Mouse (Mus musculus) limb, embryonic 15.5 days (tissue): ENCODE measurements at regions not wholly inside any gene's neighbourhood (a gene's known extent, or its start where the extent isn't known, plus 50 kb on each side); places are given as distances from the start of the nearest gene placed in this dataset.

Experiments
- ATAC-seq: fragments of 200-750 bp; cut with Nextera tagmentation; 2 replicates; pipeline ENCODE4 v1.8.0; 2017; ENCODE audit warnings: low read depth, moderate TSS enrichment; ENCODE audit not compliant: insufficient number of reproducible peaks, low FRiP score, low TSS enrichment
- H3K27ac ChIP-seq: fragments of 300-500 bp; sonication (generic); 2 replicates; pipeline ENCODE4 v1.5.1; 2015; ENCODE audit warnings: moderate library complexity, mild to moderate bottlenecking, inconsistent platforms
- H3K27me3 ChIP-seq: fragments of 300-500 bp; sonication (generic); 2 replicates; pipeline ENCODE4 v1.6.1; 2015; ENCODE audit warnings: inconsistent platforms
- H3K36me3 ChIP-seq: fragments of 300-500 bp; sonication (generic); 2 replicates; pipeline ENCODE4 v1.6.1; 2015; ENCODE audit warnings: inconsistent platforms
- H3K4me1 ChIP-seq: fragments of 300-500 bp; sonication (generic); 2 replicates; pipeline ENCODE4 v1.6.1; 2015; ENCODE audit warnings: inconsistent platforms
- H3K4me2 ChIP-seq: fragments of 300-500 bp; sonication (generic); 2 replicates; pipeline ENCODE4 v1.6.1; 2015; ENCODE audit warnings: mild to moderate bottlenecking, inconsistent platforms
- H3K4me3 ChIP-seq: fragments of 300-500 bp; sonication (generic); 2 replicates; pipeline ENCODE4 v1.5.1; 2015; ENCODE audit warnings: mild to moderate bottlenecking, inconsistent platforms
- H3K9ac ChIP-seq: fragments of 300-500 bp; sonication (generic); 2 replicates; pipeline ENCODE4 v1.6.1; 2015; ENCODE audit warnings: inconsistent platforms
- H3K9me3 ChIP-seq: fragments of 300-500 bp; sonication (generic); 2 replicates; pipeline ENCODE4 v1.6.1; 2016; ENCODE audit warnings: inconsistent platforms
- WGBS: fragments of 180-500 bp; shearing (Covaris S2); methylation state at CpG from one replicate; pipeline ENCODE4 v1.1.7; 2015; 5-methylcytosine and 5-hydroxymethylcytosine counted together

DNA sequence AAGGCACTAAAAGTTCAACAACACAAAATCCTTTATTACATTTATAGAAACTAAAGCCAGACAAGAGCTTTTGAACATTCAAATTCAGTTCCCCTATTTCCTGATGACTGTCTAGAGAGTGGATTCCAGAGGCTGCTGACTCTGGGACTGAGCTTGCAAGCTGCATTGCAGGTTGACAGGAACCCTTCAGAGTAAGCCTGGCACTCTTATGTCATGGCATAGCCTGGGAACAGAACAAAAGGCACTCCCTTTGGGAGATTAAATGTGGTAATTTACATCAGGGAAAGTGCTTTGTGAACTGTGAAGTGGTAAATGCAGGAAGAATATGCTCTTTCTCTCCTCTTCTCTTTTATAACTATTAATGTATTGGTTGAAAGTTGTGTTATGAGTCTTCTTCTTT is 847.3 kb downstream of the Bcl11a start:
- no peak overlapping the region for H3K4me2 ChIP-seq
- H3K27me3 ChIP-seq: no peaks in the 10 kb centered on the region
- H3K4me1 ChIP-seq: no peaks in the 10 kb centered on the region
- H3K9me3 ChIP-seq: no peaks in the 10 kb centered on the region
- H3K4me3 ChIP-seq: no peak overlapping the region
- H3K36me3 ChIP-seq: no peaks in the 10 kb centered on the region
- H3K27ac ChIP-seq: no peak overlapping the region
- no peak for ATAC-seq
- no peak overlapping the region for H3K9ac ChIP-seq

DNA sequence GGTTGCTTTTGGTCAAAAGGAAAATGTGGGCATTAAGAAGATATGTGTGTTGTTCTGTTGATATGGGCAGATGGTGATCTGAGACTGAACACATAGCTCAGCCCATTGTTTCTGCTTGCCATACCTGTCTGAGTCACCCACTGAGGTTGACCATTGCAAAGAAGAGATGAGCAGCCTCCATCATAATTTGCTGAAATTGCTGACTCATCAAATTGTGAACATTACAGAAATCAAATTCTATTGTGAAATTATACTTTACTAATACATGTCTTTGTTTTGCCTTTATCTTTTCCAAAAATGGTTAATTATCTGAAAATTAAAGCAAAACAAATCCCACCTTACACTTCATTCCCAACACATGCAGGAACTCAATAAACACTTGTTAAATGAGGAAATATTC is 865.8 kb downstream of the Bcl11a start:
- Histone ChIP-seq H3K36me3 (no peaks in the 10 kb centered on the region), H3K27me3 (no peaks in the 10 kb centered on the region), H3K4me3 (no peak overlapping the region), H3K27ac (no peak overlapping the region), H3K4me2 (no peak overlapping the region), H3K4me1 (no peaks in the 10 kb centered on the region), H3K9me3 (no peaks in the 10 kb centered on the region), H3K9ac (no peak overlapping the region)
- ATAC-seq: no peak

DNA sequence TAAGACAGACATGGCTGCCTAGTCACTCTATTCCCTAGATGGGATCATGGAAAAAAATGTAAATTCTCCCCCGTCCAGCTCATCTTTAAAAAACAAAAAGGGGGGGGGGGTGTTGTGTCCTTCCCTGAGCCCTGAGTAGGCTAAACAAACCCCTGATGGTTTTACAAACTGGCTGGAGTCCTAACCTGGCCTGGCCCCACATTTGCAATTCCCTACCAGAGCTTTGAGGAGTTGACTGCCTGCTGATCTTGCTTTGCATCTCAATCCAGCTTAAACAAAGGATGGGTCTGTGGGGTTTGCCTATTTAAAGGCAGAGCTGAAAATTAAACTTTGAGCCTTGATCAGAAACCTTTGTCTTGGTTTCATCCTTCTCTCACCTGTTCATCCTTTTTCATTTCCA is 873.3 kb downstream of the Bcl11a start:
- ATAC-seq: no peak
- no peak overlapping the region for H3K4me2 ChIP-seq
- H3K9me3 ChIP-seq: no peaks in the 10 kb centered on the region
- no peaks in the 10 kb centered on the region for H3K4me1 ChIP-seq
- H3K27me3 ChIP-seq: no peaks in the 10 kb centered on the region
- H3K36me3 ChIP-seq: no peaks in the 10 kb centered on the region
- no peak overlapping the region for H3K9ac ChIP-seq
- no peak overlapping the region for H3K4me3 ChIP-seq
- H3K27ac ChIP-seq: no peak overlapping the region
- 95% methylated on average over 1 of the region's 1 CpGs for WGBS

DNA sequence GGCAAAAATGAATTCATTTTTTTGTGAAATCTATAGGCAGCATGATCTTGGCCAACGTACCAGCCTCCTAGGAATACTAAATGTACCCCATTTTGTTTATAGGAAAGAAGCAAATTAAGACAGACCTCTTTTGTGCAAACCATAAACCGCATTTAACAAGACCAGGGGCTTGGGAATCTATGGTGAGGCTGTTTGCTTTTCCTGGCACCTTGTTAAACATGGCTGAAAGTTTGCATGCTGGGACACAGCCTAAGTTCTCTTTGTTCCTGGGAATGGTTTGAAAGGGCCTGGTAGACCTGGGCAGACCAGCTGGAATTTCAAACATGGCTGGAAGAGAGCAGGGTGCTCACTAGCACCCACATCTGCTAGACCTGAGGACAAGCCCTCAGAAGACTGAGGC is 894.5 kb downstream of the Bcl11a start:
- no peaks in the 10 kb centered on the region for H3K9me3 ChIP-seq
- 39% methylated on average over 2 of the region's 2 CpGs for WGBS
- no peaks in the 10 kb centered on the region for H3K27me3 ChIP-seq
- H3K4me3 ChIP-seq: no peak overlapping the region
- H3K27ac ChIP-seq: no peak overlapping the region
- no peaks in the 10 kb centered on the region for H3K36me3 ChIP-seq
- no peak overlapping the region for H3K9ac ChIP-seq
- no peak overlapping the region for H3K4me2 ChIP-seq
- ATAC-seq: no peak
- H3K4me1 ChIP-seq: no peaks in the 10 kb centered on the region

DNA sequence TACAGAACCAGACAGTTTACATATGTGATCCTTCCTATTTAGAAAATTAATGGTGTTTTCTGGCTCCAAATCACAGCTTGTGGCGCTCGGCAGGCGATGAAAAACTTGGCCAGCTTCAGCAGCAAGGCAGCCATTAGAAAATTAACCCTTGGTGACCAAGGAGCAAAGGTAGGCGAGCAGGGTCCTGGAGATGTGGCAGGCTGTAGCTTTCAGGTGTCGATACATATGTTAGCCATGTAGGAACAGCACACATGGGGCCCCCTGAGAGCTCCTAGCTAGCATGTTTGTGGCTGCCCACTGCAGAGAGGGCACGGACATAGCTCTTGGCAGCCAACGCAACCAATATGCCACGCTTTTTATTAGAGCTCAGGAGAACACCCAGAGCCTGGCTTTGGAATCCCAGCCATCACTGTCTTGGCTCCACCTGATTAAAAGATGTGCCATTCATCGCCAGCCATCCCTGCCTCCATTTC is 902.4 kb downstream of the Bcl11a start:
- Histone ChIP-seq H3K27me3 (no peaks in the 10 kb centered on the region), H3K9ac (no peak overlapping the region), H3K27ac (no peak overlapping the region), H3K4me3 (peak overlapping the region; percentile 19; the same call in 1 of the 2 replicates), H3K9me3 (no peaks in the 10 kb centered on the region), H3K36me3 (no peaks in the 10 kb centered on the region), H3K4me1 (peaks cover 15% of the 10 kb centered on the region), H3K4me2 (peak overlapping the region; percentile 41)
- no peak for ATAC-seq
- WGBS: 25% methylated on average over 9 of the region's 9 CpGs

DNA sequence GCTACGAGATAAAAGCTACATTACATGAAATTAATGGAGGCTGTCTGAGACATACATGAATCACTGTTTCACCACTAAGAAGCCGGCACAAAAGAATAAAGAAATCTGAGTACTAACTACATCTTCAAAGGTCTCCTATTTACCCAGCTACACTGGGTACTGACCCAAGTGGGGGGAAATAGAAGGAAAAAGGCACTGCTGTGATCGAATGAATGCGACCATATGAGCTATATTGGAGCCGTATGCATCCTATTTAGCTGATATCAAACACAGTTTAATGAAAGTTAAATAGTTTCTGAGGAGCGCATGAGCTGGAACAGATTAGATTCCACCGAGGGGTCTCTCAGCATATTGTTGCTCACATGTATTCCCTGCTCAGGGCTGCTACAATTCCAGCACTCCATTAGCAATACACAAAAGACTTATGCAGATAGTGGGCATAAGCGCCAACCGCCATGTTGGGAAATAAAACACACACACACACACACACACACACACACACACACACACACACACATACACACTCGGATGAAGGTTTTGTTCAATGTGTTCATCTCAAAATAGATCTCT is 905.3 kb downstream of the Bcl11a start:
- Histone ChIP-seq H3K27me3 (no peaks in the 10 kb centered on the region), H3K4me1 (peaks cover 17% of the 10 kb centered on the region), H3K4me3 (no peak overlapping the region), H3K4me2 (no peak overlapping the region), H3K9ac (no peak overlapping the region), H3K9me3 (no peaks in the 10 kb centered on the region), H3K36me3 (no peaks in the 10 kb centered on the region), H3K27ac (no peak overlapping the region)
- WGBS: 54% methylated on average over 10 of the region's 10 CpGs
- no peak for ATAC-seq

DNA sequence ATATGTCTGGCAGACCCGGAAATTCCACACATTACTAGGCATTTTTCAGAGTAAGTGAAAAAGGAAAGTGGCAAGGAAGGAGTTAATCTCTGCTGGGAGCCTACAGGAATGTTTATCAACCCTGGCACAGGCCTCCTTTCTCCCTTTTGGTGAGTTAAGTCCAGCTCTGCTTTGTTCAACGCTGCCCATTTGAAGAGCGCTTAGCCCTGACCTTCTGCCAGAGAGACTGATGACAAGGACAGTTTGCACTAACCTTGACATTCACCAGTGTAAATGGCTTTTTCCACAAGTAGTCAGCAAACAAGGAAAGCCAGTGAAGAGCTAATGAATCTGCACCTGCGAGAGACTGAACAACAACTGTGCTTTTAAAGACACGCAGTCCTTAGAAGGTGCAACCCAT is 927.6 kb downstream of the Bcl11a start:
- H3K36me3 ChIP-seq: no peaks in the 10 kb centered on the region
- H3K27me3 ChIP-seq: no peaks in the 10 kb centered on the region
- H3K4me3 ChIP-seq: no peak overlapping the region
- H3K4me1 ChIP-seq: no peaks in the 10 kb centered on the region
- H3K27ac ChIP-seq: no peak overlapping the region
- H3K9me3 ChIP-seq: no peaks in the 10 kb centered on the region
- H3K9ac ChIP-seq: no peak overlapping the region
- H3K4me2 ChIP-seq: no peak overlapping the region
- 36% methylated on average over 5 of the region's 5 CpGs for WGBS
- no peak for ATAC-seq

DNA sequence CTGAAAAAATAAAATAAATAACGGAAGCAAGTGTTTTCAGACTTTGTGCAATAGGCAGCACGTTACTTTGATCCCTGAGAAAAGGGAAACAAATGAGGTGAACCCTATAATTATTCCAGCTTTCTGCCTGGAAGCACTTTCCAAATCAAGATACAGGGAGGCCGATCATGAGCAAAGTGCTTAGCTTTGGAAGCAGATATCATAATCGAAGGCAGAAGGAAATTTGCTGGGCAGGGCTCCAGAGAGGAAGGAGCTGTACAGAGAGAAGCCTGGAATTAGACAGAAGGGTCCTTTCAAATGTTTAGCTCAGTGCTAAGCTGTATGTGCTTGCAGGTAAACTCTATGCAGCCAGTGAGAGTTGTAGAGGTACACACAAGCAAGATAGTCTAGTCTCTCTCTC is 948.9 kb downstream of the Bcl11a start:
- H3K4me3 ChIP-seq: no peak overlapping the region
- ATAC-seq: no peak
- no peaks in the 10 kb centered on the region for H3K4me1 ChIP-seq
- no peaks in the 10 kb centered on the region for H3K9me3 ChIP-seq
- no peak overlapping the region for H3K9ac ChIP-seq
- 16% methylated on average over 4 of the region's 4 CpGs for WGBS
- no peaks in the 10 kb centered on the region for H3K36me3 ChIP-seq
- H3K27ac ChIP-seq: no peak overlapping the region
- no peak overlapping the region for H3K4me2 ChIP-seq
- no peaks in the 10 kb centered on the region for H3K27me3 ChIP-seq

DNA sequence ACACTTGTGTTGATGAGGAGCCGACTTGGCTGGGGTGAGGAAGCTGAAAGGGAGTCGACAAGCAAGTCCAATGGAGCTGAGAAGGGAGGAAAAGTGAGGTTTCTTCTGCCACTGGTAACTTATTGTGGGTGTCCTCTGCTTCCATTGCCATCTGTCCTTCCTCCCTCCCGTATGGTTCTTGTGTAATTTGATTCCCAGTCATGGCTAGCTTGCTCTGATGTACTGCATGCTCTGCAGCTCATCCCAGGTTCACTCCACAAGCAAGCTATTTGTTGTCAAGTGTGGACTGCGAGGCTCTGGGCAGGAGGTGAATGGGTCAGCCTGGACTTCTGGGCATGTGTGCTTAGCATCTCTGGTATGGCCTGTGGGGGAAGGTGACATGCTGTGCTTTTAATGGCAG is 963.1 kb downstream of the Bcl11a start:
- H3K4me2 ChIP-seq: no peak overlapping the region
- no peaks in the 10 kb centered on the region for H3K4me1 ChIP-seq
- no peak for ATAC-seq
- H3K27me3 ChIP-seq: no peaks in the 10 kb centered on the region
- H3K9ac ChIP-seq: no peak overlapping the region
- H3K27ac ChIP-seq: no peak overlapping the region
- no peaks in the 10 kb centered on the region for H3K36me3 ChIP-seq
- H3K4me3 ChIP-seq: no peak overlapping the region
- H3K9me3 ChIP-seq: no peaks in the 10 kb centered on the region
- 42% methylated on average over 4 of the region's 4 CpGs for WGBS

DNA sequence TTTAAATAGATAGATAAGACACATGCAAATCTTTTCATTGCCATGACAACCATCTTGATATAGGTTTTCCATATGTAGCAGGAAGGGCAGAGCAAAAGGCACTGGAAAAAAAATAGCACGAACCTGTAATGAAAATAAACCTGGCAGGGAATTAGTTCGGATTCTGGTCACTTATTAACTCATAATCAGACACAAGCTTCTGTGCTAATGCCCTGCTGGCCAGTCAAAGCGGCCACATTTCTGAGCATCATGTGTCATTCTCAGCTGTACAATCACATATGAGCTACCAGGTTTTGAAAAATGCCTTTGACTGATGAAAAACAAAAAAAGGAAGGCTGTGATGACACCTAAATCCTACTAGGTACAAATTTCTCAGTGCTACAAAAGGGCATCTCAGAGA is 964.9 kb downstream of the Bcl11a start:
- Histone ChIP-seq H3K4me3 (no peak overlapping the region), H3K36me3 (no peaks in the 10 kb centered on the region), H3K27ac (no peak overlapping the region), H3K27me3 (no peaks in the 10 kb centered on the region), H3K9ac (no peak overlapping the region), H3K9me3 (no peaks in the 10 kb centered on the region), H3K4me1 (no peaks in the 10 kb centered on the region), H3K4me2 (no peak overlapping the region)
- no peak for ATAC-seq
- WGBS: 82% methylated on average over 3 of the region's 3 CpGs

DNA sequence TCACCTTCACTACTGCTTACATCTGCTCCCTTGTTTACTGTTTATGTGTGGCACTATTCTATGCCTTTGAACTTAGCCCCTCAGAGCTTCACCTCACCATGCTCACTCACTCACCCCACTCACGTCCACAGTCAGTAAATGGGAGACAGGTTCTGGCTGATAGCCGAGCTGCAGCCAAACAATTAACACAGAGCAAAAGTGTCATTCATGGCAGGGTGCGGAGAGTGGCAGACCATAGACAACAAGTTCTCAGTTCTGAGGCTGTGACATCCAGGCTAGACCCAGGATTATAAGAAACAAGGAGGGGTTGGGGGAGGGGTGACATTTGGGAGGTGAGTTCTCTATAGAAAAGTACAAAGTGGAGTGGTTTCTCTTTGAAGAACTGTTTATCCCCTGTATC is 967.5 kb downstream of the Bcl11a start:
- Histone ChIP-seq H3K4me3 (no peak overlapping the region), H3K9me3 (no peaks in the 10 kb centered on the region), H3K36me3 (no peaks in the 10 kb centered on the region), H3K4me2 (no peak overlapping the region), H3K27ac (no peak overlapping the region), H3K9ac (no peak overlapping the region), H3K4me1 (no peaks in the 10 kb centered on the region), H3K27me3 (no peaks in the 10 kb centered on the region)
- ATAC-seq: no peak
- 49% methylated on average over 3 of the region's 3 CpGs for WGBS

DNA sequence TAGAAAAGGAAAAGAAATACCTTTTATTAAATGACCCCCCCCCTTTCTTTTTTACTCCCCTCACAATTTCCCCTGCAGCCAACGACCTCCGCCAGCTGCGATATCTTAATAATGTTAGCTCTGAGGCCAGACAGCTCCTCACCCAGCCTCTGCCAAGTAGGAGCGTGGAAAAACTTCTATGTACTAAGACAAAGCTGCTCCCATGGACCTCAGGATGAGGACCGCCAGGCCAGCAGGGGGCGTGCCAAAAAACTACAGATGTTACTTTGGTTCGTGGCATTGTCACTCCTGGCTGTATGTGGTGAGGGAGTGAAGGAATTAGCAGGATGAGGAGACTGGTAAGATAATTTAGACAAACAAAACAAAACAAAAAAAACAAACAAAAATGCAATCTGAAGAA is 968.1 kb downstream of the Bcl11a start:
- H3K9ac ChIP-seq: no peak overlapping the region
- no peaks in the 10 kb centered on the region for H3K27me3 ChIP-seq
- WGBS: 47% methylated on average over 7 of the region's 7 CpGs
- H3K4me1 ChIP-seq: no peaks in the 10 kb centered on the region
- H3K9me3 ChIP-seq: no peaks in the 10 kb centered on the region
- H3K36me3 ChIP-seq: no peaks in the 10 kb centered on the region
- H3K4me3 ChIP-seq: no peak overlapping the region
- H3K4me2 ChIP-seq: no peak overlapping the region
- ATAC-seq: no peak
- H3K27ac ChIP-seq: no peak overlapping the region

DNA sequence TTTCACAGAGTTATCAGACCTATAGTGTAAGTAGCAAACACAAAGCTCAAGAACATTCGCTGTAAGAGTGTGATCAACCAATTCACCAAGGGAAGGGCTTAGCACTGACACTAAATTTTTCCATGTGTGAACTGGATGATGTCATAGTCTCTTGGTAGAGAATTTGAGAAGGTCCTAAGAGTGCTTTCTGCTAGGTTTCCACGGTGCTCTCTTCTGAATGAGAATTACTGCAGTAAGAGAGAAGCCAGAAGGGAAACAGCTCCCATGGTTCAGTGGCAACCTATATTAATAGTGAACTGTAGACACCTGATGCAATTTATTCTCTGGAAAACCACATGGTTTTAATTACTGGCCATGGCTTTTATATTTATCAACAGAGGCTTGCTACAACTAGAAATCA is 977.8 kb downstream of the Bcl11a start:
- Histone ChIP-seq H3K27ac (no peak overlapping the region), H3K4me3 (no peak overlapping the region), H3K36me3 (no peaks in the 10 kb centered on the region), H3K9me3 (no peaks in the 10 kb centered on the region), H3K4me2 (no peak overlapping the region), H3K4me1 (peaks cover 8% of the 10 kb centered on the region; the same call in 1 of the 2 replicates), H3K9ac (no peak overlapping the region), H3K27me3 (no peaks in the 10 kb centered on the region)
- 33% methylated on average over 2 of the region's 2 CpGs for WGBS
- peak; percentile 48; the same call in 1 of the 2 replicates for ATAC-seq
